Mouse (Mus musculus) hindbrain, embryonic 15.5 days (tissue): ENCODE results near the gene Abhd12b. TPM values are rescaled to one million over a fixed set of nuclear protein-coding genes. Genes with fewer than 3 reads are reported as not detected.
"Not testable (repeated sequence)": the region's sequence is repeated elsewhere in the genome, so short reads cannot be mapped to it uniquely, and the experiment has no call there.

ENCODE experiments used
- ATAC-seq: fragments of 200-750 bp; cut with Nextera tagmentation; 2 replicates; pipeline ENCODE4 v1.8.0; 2017; ENCODE audit warnings: low read depth, moderate number of reproducible peaks, moderate TSS enrichment; ENCODE audit not compliant: low FRiP score
- H3K27ac ChIP-seq: fragments of 300-500 bp; sonication (generic); replicated peaks from 2 replicates; pipeline ENCODE4 v1.5.1; 2015; ENCODE audit warnings: mild to moderate bottlenecking, inconsistent platforms
- H3K27me3 ChIP-seq: fragments of 300-500 bp; sonication (generic); 2 replicates; pipeline ENCODE4 v1.6.1; 2015; ENCODE audit warnings: control low read depth, inconsistent platforms
- H3K36me3 ChIP-seq: fragments of 300-500 bp; sonication (generic); 2 replicates; pipeline ENCODE4 v1.6.1; 2015; ENCODE audit warnings: control low read depth, inconsistent platforms
- H3K4me1 ChIP-seq: fragments of 300-500 bp; sonication (generic); replicated peaks from 2 replicates; pipeline ENCODE4 v1.6.1; 2015; ENCODE audit warnings: control low read depth, inconsistent platforms
- H3K4me2 ChIP-seq: fragments of 300-500 bp; sonication (generic); 2 replicates; pipeline ENCODE4 v1.6.1; 2015; ENCODE audit warnings: moderate library complexity, mild to moderate bottlenecking, inconsistent platforms
- H3K4me3 ChIP-seq: fragments of 300-500 bp; sonication (generic); 2 replicates; pipeline ENCODE4 v1.5.1; 2015; ENCODE audit warnings: mild to moderate bottlenecking, inconsistent platforms
- H3K9ac ChIP-seq: fragments of 300-500 bp; sonication (generic); 2 replicates; pipeline ENCODE4 v1.6.1; 2015; ENCODE audit warnings: inconsistent platforms
- H3K9me3 ChIP-seq: fragments of 300-500 bp; sonication (generic); 2 replicates; pipeline ENCODE4 v1.6.1; 2016; ENCODE audit warnings: control low read depth, inconsistent platforms
- WGBS: fragments of 180-500 bp; shearing (Covaris S2); methylation state at CpG from one replicate; pipeline ENCODE4 v1.1.7; 2015; 5-methylcytosine and 5-hydroxymethylcytosine counted together
- polyA plus RNA-seq: library from polyadenylated mRNA; unstranded; fragments of >200 nt; fragmentation: Nextera tagmentation; extraction: Ambion mirVana; gene quantifications from 2 replicates; pipeline ENCODE4 v1.2.1, GENCODE M21; 2015

Gene Abhd12b
- polyA plus RNA-seq, 1 experiment from 2014 or later = not detected

DNA sequence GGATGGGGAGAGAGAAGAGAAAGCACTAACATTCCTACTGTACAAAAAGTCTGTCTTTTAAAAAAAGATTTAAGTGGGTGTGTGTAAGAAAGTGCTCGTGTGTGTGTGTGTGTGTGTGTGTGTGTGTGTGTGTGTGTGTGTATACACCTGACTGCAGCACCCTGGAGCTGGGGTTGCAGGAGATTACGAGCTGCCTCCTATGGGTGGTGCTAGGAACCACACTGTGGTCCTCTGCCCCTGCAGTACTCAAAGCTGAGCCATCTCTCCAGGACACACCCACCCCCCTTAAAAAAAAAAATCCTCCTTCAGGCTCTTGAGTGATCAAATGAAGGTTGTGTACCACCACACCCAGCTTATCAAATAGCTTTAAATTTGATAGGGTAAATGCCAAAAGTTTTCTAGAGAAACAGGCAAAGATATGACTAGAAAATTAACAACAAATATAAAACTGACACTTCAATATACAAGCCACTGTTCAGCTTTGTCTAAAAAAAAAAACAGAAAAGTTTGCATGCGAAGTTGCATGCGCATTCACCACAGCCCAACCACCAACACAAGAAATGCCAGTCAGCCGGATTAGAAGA is 12.9 kb upstream of the Abhd12b start:
- no peak for ATAC-seq
- Histone ChIP-seq H3K36me3 (no peaks in the 10 kb centered on the region), H3K9ac (no peak overlapping the region), H3K4me2 (no peak overlapping the region), H3K9me3 (no peaks in the 10 kb centered on the region), H3K27me3 (no peaks in the 10 kb centered on the region), H3K4me1 (no peaks in the 10 kb centered on the region), H3K27ac (no peak overlapping the region), H3K4me3 (no peak overlapping the region)
- WGBS = 92% methylated on average over 5 of the region's 5 CpGs

DNA sequence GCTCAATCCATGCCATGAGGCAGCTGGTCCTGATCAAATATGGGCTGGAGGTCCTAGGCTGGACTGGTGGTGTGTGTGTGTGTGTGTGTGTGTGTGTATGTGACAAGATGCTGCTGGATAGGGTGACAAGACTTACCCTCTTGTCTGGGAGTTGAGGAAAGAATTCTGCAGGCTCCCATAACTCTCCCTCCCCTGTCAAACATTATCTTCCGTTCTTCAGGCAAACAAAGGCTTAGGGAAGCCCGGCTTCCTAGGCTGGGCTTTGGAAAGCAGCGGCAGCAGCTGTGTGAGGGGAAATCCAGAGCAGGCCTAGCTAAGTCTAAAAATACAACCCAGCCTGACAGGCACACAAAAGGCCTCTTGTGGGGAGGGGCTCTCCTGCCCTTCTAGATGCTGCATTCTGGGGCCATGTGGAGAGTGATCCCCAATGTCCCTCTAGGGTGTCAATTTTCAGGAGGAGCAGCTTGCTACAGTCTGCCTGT is 9.8 kb upstream of the Abhd12b start:
- whole genome bisulfite sequencing = 6% methylated on average over 3 of the region's 3 CpGs
- not testable (repeated sequence) for H3K27ac ChIP-seq, ATAC-seq

DNA sequence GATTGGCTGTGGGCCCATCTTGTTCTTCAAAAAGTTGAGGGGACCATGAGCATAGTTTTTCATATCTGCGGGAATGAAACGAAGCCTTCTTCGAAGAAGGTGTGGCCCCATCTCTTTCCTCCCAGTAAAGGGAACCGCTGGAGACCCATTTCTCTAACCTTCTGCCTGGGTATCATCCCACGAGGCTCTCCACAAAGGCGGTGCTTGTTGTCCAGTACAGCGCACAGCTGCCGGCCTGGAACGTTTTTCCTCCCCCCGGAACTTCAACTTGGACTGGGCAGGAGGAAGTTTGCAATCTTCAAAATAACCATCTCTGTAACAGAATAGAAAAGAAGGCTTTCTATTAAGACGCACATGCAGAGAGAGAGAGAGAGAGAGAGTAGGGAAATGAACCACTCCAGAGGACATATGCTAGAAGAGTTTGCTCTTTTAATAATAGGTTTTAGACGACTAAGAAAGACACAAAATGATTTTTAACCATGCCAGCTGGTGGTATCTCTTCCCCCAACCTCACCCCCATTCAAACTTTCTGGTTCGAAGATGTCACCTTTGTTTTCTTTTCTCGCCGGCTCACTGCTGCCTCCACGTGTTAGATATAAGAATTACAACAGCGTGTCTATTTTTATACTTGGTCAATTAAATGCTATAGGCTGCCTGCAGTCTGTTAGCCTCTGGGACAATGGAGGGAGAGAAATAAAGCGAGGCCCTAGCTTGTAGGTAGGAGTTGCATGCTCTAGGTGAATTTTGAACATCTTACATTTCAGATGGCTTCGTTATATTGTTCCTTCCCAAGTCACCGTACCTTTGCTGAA is 9.1 kb upstream of the Abhd12b start:
- H3K4me2 ChIP-seq = no peak overlapping the region
- peaks cover 17% of the 10 kb centered on the region for H3K4me1 ChIP-seq
- H3K36me3 ChIP-seq = no peaks in the 10 kb centered on the region
- WGBS = 48% methylated on average over 20 of the region's 20 CpGs
- no peaks in the 10 kb centered on the region for H3K9me3 ChIP-seq
- H3K27ac ChIP-seq = no peak overlapping the region
- H3K9ac ChIP-seq = no peak overlapping the region
- H3K4me3 ChIP-seq = no peak overlapping the region
- H3K27me3 ChIP-seq = no peaks in the 10 kb centered on the region
- ATAC-seq = no peak

More for the DNA sequence above, 9.8 kb upstream of the Abhd12b start:
- not testable (repeated sequence) for H3K27me3 ChIP-seq, H3K4me3 ChIP-seq, H3K9ac ChIP-seq, H3K4me2 ChIP-seq, H3K9me3 ChIP-seq, H3K36me3 ChIP-seq
- H3K4me1 ChIP-seq = peaks cover 14% of the 10 kb centered on the region

DNA sequence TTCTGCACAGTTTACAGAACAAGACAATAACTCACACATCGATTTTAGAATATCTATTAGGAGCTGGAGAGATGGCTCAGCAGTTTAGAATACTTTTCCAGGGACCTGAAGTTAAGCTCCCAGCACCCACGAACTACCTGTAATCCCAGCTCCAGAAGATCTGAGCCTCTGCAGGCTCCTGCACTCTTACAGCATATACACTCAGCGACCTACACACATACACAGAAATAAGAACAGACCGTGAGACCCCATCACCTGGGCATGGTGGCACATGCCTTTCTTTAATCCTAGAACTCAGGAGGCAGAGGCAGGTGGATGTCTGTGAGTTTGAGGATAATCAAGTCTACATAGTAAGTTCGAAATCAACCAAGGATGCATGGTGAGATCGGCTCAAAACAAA is 8.4 kb upstream of the Abhd12b start:
- Histone ChIP-seq H3K27ac (no peak overlapping the region), H3K36me3 (no peaks in the 10 kb centered on the region), H3K4me2 (no peak overlapping the region), H3K4me3 (no peak overlapping the region), H3K27me3 (no peaks in the 10 kb centered on the region), H3K9me3 (no peaks in the 10 kb centered on the region), H3K4me1 (peaks cover 17% of the 10 kb centered on the region), H3K9ac (no peak overlapping the region)
- 92% methylated on average over 6 of the region's 6 CpGs for WGBS
- no peak for ATAC-seq

DNA sequence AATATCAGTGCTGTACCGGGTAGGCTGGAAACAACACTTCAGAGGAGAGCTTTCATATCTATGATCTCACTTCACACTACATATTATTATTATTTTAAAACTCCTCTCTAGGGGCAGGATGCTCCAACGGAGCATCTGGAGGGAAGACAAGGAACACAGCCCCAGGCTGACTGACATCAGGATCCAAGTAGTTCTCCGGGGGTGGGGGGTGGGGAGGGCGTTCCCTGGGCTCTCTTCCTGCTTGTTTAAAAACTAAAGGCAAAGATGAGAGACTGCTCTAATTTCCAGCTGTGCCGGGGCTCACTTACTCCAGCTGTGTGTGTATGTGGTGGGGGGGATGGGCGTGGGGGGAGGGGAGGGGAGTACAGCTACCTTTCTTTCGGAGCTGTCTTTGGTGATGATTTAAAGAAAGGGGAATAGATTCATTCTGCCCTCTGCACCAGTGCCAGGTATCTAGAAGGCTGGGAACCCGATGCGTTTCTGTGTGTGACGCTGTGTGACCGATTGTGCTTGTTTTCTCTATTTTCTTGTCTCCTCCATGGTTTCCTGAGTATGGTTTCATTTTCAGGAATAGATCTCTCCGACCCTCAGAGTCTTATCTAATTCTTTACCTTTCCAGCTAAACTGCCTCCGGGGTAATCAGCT is 5.8 kb upstream of the Abhd12b start:
- WGBS = 6% methylated on average over 13 of the region's 13 CpGs
- Histone ChIP-seq H3K4me2 (peak overlapping the region; percentile 50), H3K27ac (peak overlapping the region; percentile 18; the same call in 1 of the 2 replicates), H3K4me1 (peaks cover 17% of the 10 kb centered on the region), H3K9me3 (no peaks in the 10 kb centered on the region), H3K27me3 (no peaks in the 10 kb centered on the region), H3K36me3 (no peaks in the 10 kb centered on the region), H3K9ac (peak overlapping the region; percentile 32; the same call in 1 of the 2 replicates), H3K4me3 (peak overlapping the region; percentile 23; the same call in 1 of the 2 replicates)
- ATAC-seq = no peak

DNA sequence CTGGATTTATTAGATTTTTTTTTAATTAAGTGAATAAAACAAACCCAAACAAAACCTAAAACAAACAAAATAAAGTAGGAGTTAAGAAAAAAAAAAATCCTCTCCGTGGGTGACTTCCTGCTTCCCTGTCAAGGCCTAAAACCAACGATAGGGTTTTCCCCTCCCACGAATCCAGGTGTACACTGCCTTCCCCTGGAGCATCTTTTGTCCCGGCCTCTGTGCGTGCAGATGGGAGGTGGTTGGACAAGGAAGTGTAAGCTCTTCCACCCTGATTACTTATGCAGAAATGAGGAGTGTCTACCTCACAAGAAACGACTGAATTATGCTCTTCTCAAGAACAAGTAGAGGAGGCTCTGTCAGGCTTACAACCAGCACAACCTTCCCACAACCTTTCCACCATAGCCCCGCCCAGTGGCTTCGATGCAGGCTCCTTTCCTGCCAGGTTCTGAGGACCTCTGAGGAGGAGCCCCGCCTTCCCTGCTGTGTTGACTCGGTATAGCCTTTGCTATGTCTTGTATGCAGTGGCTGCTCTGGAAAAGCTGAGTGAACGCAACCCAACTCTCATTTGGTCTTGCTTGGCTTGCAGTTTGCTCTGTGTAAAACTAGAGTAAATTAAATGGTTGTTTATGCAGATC is 5.2 kb upstream of the Abhd12b start:
- H3K27me3 ChIP-seq = no peaks in the 10 kb centered on the region
- peak overlapping the region; percentile 18; the same call in 1 of the 2 replicates for H3K27ac ChIP-seq
- H3K36me3 ChIP-seq = no peaks in the 10 kb centered on the region
- H3K4me2 ChIP-seq = peak overlapping the region; percentile 50
- no peaks in the 10 kb centered on the region for H3K9me3 ChIP-seq
- H3K4me1 ChIP-seq = peaks cover 17% of the 10 kb centered on the region
- peak overlapping the region; percentile 23; the same call in 1 of the 2 replicates for H3K4me3 ChIP-seq
- H3K9ac ChIP-seq = no peak overlapping the region; the same call in 1 of the 2 replicates
- peak; percentile 65; the same call in 1 of the 2 replicates for ATAC-seq
- 13% methylated on average over 11 of the region's 11 CpGs for WGBS

DNA sequence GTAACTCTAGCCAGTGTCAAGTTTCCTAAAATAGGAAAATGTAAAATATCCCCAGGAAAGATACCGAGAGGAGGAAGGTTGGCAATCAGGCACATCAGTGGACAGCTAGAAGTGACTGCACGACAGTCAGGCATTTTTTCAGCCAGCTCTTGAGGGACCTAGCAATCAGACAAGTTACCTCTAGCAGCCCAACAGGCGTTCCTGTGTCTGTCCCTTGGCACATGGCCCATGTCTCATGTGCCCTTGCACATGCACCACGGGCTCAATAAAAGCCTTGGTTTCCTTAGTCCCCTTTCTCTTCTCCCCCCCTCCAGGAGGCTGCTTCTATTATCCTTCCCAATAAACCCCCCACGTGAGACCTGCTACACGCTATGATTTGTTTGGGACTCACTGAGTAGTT is 2.3 kb downstream of the Abhd12b start:
- ATAC-seq = no peak
- Histone ChIP-seq H3K27me3 (no peaks in the 10 kb centered on the region), H3K36me3 (no peaks in the 10 kb centered on the region), H3K4me1 (no peaks in the 10 kb centered on the region), H3K4me3 (no peak overlapping the region), H3K9me3 (no peaks in the 10 kb centered on the region), H3K27ac (no peak overlapping the region), H3K4me2 (no peak overlapping the region), H3K9ac (no peak overlapping the region)
- WGBS = 56% methylated on average over 6 of the region's 6 CpGs

DNA sequence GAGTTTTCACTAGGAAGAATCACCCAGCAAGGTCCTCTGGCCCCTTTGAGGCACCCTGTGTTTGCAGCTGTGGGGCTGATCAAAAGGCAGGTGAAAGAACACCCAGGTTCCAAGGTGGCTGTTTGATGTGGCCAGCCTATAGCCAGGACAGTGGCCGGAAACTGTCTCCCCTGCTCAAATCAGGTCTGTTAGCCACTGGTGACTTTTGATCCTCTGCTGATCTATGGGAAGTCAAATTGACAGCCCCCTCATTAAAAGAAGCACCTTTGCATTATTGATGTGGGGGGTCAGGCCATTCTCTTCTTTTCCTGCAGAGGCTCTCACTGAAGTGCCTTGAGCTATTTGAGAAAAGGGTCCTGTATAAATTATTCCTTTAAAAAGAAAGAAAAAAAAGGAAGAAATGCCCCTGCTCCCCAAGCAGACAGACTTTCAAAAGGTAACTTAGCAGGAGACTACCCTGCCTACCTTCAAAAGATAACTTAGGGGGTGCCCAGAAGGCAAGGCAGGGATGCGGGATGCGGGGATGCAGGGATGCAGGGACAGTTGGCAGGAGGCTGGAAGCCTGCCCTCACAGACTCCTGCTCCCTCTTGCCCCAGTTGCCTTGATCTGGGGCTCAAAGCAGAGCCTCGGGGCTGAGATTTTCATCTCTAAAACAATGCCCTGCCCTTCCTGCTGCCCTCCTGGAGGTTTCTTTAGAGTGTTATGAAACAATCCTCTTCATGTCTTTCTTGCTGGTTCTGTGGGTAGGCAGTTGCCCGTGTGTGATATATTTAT is 3.5 kb downstream of the Abhd12b start:
- ATAC-seq = no peak
- H3K27me3 ChIP-seq = no peaks in the 10 kb centered on the region
- H3K36me3 ChIP-seq = no peaks in the 10 kb centered on the region
- H3K9ac ChIP-seq = no peak overlapping the region
- H3K9me3 ChIP-seq = no peaks in the 10 kb centered on the region
- no peak overlapping the region for H3K27ac ChIP-seq
- 57% methylated on average over 5 of the region's 5 CpGs for WGBS
- H3K4me3 ChIP-seq = no peak overlapping the region
- no peak overlapping the region for H3K4me2 ChIP-seq
- H3K4me1 ChIP-seq = no peaks in the 10 kb centered on the region

DNA sequence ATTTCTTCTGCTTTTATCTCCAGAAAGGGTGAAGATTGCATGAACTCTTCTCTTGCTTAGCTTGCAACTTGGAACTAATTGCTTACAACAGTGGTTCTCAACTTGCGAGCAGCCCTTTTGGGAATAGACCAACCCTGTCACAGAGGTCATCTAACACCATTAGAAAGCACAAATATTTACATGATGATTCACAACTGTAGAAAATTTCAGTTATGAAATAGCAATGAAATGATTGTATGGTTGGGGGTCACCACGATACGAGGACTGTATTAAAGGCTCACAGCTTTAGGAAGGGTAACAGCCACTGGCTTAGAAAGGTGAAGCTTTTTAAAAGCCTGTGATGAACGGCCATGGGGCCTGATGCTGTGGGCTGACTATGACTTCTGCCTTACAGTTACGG is 7.1 kb downstream of the Abhd12b start:
- Histone ChIP-seq H3K4me1 (no peaks in the 10 kb centered on the region), H3K36me3 (no peaks in the 10 kb centered on the region), H3K27me3 (no peaks in the 10 kb centered on the region), H3K9me3 (no peaks in the 10 kb centered on the region), H3K27ac (no peak overlapping the region), H3K4me2 (no peak overlapping the region), H3K9ac (no peak overlapping the region), H3K4me3 (no peak overlapping the region)
- WGBS = 80% methylated on average over 5 of the region's 5 CpGs
- no peak for ATAC-seq

DNA sequence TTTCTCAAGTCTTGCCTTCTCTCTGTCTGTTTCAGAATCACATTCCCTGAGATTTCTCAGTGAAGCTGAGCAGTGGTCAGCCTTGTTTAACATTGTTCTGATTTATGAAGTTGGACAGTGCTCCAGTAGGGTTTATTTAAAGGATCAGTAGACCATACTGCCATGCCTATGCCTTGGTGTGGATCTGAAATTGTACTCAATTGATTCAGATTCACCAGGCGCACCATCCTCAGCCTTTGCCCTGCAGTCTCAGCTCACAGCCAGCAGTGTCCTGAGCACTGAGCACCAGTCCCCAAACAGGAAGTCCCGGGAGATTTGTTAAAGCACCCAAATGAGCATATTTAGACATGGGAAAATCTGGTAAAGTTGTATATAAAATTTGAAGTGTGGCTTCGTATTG is 10.8 kb downstream of the Abhd12b start:
- no peaks in the 10 kb centered on the region for H3K36me3 ChIP-seq
- WGBS = 88% methylated on average over 3 of the region's 3 CpGs
- no peaks in the 10 kb centered on the region for H3K4me1 ChIP-seq
- no peak overlapping the region for H3K4me3 ChIP-seq
- no peak for ATAC-seq
- no peaks in the 10 kb centered on the region for H3K9me3 ChIP-seq
- no peak overlapping the region for H3K27ac ChIP-seq
- no peak overlapping the region for H3K4me2 ChIP-seq
- H3K9ac ChIP-seq = no peak overlapping the region
- no peaks in the 10 kb centered on the region for H3K27me3 ChIP-seq

DNA sequence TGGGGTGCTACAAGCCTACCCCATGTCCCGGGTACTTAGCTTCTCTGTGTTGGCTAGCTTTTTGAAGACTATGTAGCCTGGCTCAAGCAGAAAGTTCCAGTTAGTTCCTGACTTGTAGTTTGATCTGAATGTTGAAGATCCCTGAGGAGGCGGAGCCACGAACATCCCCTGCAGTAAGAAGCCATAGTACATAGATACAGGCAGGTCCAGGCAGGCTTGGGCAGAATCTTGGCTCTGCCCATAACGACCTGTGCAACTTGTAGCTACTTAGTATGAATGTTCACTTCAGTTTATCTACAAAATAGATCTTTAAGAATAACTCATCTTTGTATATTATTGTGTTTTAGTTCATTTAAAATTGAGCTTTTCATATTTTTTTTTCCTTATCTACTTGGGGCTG is 14.0 kb downstream of the Abhd12b start:
- 86% methylated on average over 4 of the region's 4 CpGs for WGBS
- Histone ChIP-seq H3K4me2 (no peak overlapping the region), H3K27ac (no peak overlapping the region), H3K9me3 (no peaks in the 10 kb centered on the region), H3K36me3 (no peaks in the 10 kb centered on the region), H3K4me1 (no peaks in the 10 kb centered on the region), H3K27me3 (no peaks in the 10 kb centered on the region), H3K4me3 (no peak overlapping the region), H3K9ac (no peak overlapping the region)
- ATAC-seq = no peak
